Mouse (Mus musculus): ENCODE measurements around the gene Sytl4. TPM values are rescaled to one million over a fixed set of nuclear protein-coding genes. Genes with fewer than 3 reads are reported as not detected.

The Sytl4 gene
- 0.55 and 1.3 TPM in 2 replicates for polyA plus RNA-seq (2012; rRNA removed; ENCODE audit: low replicate concordance)

DNA sequence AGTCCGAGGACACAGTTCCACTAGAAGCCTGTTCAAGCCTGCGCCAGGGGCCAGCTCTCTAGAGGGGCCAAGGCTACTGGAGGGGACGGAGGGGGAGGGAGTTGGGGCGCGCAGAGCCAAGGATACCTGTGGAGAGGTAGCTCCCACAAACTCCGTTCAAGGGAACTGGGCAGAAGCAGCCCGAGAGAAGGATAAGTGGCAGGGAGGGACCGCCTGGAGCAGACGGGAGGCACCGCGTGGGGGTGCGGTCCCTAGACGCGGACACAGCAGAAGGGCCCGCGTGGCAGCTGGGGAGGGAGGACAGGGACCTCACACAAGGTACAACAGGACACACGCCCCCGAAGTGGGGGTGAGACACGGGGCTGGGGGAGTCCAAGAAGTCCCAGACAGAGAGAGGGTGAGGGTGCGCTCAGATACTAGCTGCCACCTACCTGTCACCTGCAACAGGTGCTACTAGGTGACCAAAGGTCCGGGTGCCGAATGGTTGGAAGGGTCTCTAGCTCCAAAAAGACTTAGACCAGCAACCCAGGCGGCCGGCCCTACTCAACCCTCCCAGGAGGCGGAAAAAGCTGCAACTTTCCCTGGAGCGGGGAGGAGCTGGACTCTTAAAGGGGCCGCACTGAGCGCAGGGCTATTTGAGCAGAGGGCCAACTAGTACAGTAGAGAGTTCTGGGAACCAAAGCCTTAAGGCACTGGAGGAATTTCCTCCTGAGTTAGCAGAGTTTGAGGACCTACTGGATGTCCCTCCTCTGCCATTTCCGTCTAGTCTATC is at the start of gene Sytl4:
Sytl4 (minus strand) TSS at position 582 of the 772 bp plus-strand sequence.

GRCm38 (mm10) chrX:133908261-133908660 is 73.4 kb downstream of the Sytl4 start, which contains the start of gene Srpx2:
Srpx2 (plus strand) TSS chrX:133908426.

DNA sequence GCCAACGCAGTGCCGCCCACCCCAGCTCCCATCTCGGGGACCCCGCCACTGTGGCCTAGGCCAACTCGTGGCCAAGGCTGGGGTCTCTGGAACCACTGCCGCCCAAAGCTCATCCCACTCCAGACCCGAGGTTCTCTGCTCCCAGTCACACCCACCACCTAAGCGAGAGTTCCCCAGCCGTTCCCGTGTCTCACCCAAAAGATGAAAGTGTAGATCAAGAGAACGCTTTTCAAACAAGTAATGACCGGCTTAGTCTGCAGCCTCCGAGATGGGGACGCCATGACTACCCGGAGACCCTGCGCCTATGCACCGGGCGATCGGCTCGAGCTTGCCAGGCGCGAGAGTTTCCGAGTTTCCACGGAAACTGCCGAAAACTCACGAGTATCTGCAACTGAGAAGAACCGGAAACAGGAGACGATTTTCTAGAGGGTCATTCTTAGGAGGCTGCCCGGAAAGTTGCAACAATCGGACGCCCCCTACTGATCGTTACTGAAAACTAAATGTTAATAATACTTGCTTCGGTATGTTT is 83.5 kb downstream of the Sytl4 start, which contains the start of gene Tspan6:
Tspan6 (minus strand) TSS at position 416 of the 529 bp plus-strand sequence.

Other genes starting within 250 kb of the Sytl4 start
- gene Tnmd, start 130.8 kb downstream of the Sytl4 start, polyA plus RNA-seq (2012; rRNA removed; ENCODE audit: low replicate concordance) = 0.57 TPM in 1 of 2 replicates, not detected in the other
- gene Tspan6, start 83.4 kb downstream of the Sytl4 start, polyA plus RNA-seq (2012; rRNA removed; ENCODE audit: low replicate concordance) = 3.9 and 8.9 TPM in 2 replicates
- gene Srpx2, start 73.4 kb downstream of the Sytl4 start, polyA plus RNA-seq (2012; rRNA removed; ENCODE audit: low replicate concordance) = 14.0 and 23.5 TPM in 2 replicates
- 9.7 and 14.6 TPM in 2 replicates for gene Cstf2, start 77.4 kb upstream of the Sytl4 start, polyA plus RNA-seq (2012; rRNA removed; ENCODE audit: low replicate concordance)
- gene Xkrx, start 180.3 kb upstream of the Sytl4 start, polyA plus RNA-seq (2012; rRNA removed; ENCODE audit: low replicate concordance) = 3.9 and 5.2 TPM in 2 replicates
- not detected in 2 replicates for gene Arl13a, start 205.7 kb upstream of the Sytl4 start, polyA plus RNA-seq (2012; rRNA removed; ENCODE audit: low replicate concordance)
- 0.11 TPM in 1 of 2 replicates, not detected in the other for gene Nox1, start 240.1 kb upstream of the Sytl4 start, polyA plus RNA-seq (2012; rRNA removed; ENCODE audit: low replicate concordance)